Mouse (Mus musculus) adrenal gland, postnatal 36 days (tissue): ENCODE measurements around the gene 4931408C20Rik. TPM values are rescaled to one million over a fixed set of nuclear protein-coding genes. Genes with fewer than 3 reads are reported as not detected.

Experiments
- DNase-seq, 2 experiments: peaks; one replicate each; pipeline ENCODE4 v3.0.0; 2021; ENCODE audit warnings: mixed read lengths in 1 of 2
- long read RNA-seq, 2 experiments: library from polyadenylated mRNA; stranded (forward); transcript quantifications; one replicate each; pipeline ENCODE4 v2.0.0; 2021; ENCODE audit warnings: borderline sequencing depth in 2 of 2
- total RNA-seq, 2 experiments: library from RNA; stranded (reverse); gene quantifications; 2 replicates each; pipeline ENCODE4 v1.2.3; 2021

The 4931408C20Rik gene
- total RNA-seq = not detected
- long read RNA-seq, experiment 1 = 0 reads
- long read RNA-seq, experiment 2 = 0 reads

GRCm38 (mm10) chr1:26686842-26687760, at the start of gene 4931408C20Rik:
4931408C20Rik (minus strand) TSS chr1:26687460.
- peak in 1 of 2 experiments; percentile 5 for DNase-seq

GRCm38 (mm10) chr1:26687926-26688325, 666 bp upstream of the 4931408C20Rik start:
- DNase-seq = no peak

- no peak for DNase-seq
Observed at GRCm38 (mm10) chr1:26685952-26686693, 1.1 kb downstream of the 4931408C20Rik start.

GRCm38 (mm10) chr1:26685383-26685782, 1.9 kb downstream of the 4931408C20Rik start:
- no peak for DNase-seq

GRCm38 (mm10) chr1:26649704-26650388, 37.4 kb downstream of the 4931408C20Rik start:
- no peak for DNase-seq

GRCm38 (mm10) chr1:26636051-26636450, 51.2 kb downstream of the 4931408C20Rik start:
- no peak for DNase-seq
